Mouse (Mus musculus) brown adipose tissue, adult 24 weeks (tissue): ENCODE data around the gene Cdca7l. TPM values are rescaled to one million over a fixed set of nuclear protein-coding genes. Genes with fewer than 3 reads are reported as not detected.

Experiments used
- H3K27ac ChIP-seq: fragments of 200-500 bp; replicated peaks from 2 replicates; pipeline ENCODE4 v1.5.1; 2012; ENCODE audit warnings: low read depth, mild to moderate bottlenecking, low read length
- H3K4me1 ChIP-seq: fragments of 200-500 bp; 2 replicates; pipeline ENCODE4 v1.6.1; 2012; ENCODE audit warnings: low read length, mixed read lengths; ENCODE audit not compliant: control insufficient read depth, insufficient read depth, insufficient read length
- H3K4me3 ChIP-seq: fragments of 200-500 bp; 2 replicates; pipeline ENCODE4 v1.5.1; 2012; ENCODE audit warnings: low read depth, mild to moderate bottlenecking, low read length, moderate library complexity; ENCODE audit not compliant: insufficient read depth
- polyA plus RNA-seq: library from polyadenylated mRNA; stranded (reverse); fragments of >200 nt; gene quantifications from 2 replicates; pipeline ENCODE4 v1.2.4, GENCODE M21; 2012; ENCODE audit not compliant: missing spikeins, insufficient read depth, insufficient read length

The Cdca7l gene
- polyA plus RNA-seq, 1 experiment, result 3.1 TPM

DNA sequence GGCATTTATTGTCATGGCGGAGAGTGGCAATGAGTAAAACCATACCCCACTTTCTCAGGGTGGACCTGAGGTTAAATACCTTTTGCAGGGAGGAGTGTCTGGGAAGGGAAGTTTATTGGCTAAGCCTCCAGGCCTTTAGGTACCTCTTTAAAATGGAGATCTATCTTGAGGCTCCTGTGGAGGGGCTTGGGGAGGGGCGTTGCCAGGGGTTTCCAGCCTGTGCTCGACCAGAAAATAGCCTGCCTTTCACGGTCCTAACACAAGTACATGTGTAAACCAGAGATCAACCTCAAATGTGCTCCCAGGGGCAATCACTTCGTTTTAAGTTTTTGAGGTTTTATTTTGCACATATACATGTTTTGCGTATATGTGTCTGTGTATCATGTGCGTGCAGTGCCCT lies 15.1 kb upstream of the Cdca7l start:
- Histone ChIP-seq H3K4me1 (no peaks in the 10 kb centered on the region), H3K27ac (no peak overlapping the region), H3K4me3 (no peak overlapping the region)

- no peak overlapping the region for H3K4me3 ChIP-seq
- no peaks in the 10 kb centered on the region for H3K4me1 ChIP-seq
- H3K27ac ChIP-seq, result no peak overlapping the region
Observed at GRCm38 (mm10) chr12:117795303-117795702, 8.8 kb upstream of the Cdca7l start.

- no peak overlapping the region for H3K4me3 ChIP-seq
- H3K27ac ChIP-seq, result no peak overlapping the region
- H3K4me1 ChIP-seq, result no peaks in the 10 kb centered on the region
Observed at GRCm38 (mm10) chr12:117805576-117805975, 1.5 kb downstream of the Cdca7l start.

- no peak overlapping the region for H3K27ac ChIP-seq
- H3K4me3 ChIP-seq, result no peak overlapping the region
- no peaks in the 10 kb centered on the region for H3K4me1 ChIP-seq
Observed at GRCm38 (mm10) chr12:117806007-117806451, 1.9 kb downstream of the Cdca7l start.

DNA sequence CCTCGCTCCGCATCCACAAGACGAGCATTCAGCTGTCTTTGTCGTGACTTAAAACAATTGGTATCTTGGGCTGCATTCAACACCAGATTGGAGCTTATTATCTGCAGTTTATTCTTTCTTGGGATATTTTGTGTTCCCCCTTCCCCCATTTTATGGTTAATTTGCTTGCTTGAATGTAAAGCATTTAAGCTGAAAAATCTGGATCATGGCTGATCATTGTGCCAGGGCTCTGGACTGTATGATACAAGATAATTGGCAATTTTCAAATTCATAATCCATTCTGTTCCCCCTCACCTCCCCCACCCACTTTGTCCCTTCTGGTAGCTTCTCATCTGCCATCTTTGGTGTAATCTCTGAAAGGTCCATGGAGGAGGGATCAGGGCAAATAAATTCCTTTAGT lies 2.4 kb downstream of the Cdca7l start:
- H3K27ac ChIP-seq, result no peak overlapping the region
- no peaks in the 10 kb centered on the region for H3K4me1 ChIP-seq
- H3K4me3 ChIP-seq, result no peak overlapping the region

DNA sequence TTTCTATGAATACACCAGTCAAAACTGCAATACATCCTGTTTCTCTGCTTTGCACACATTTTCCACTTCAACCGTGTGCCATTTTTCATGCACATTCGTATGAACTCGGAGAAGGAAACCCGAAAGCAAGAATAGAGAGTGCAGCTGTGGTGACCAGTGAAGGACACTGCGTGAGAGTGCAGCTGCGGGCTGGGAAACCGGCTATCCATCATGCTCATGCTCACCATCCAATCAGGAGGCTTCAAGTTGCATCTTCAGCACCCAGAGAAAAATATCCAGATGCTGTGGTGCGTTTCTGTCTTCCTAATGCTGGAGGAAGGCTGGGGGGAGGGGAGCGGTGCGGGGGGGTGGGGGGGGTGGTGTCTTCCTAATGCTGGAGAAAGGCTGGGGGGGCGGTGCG lies 3.5 kb downstream of the Cdca7l start:
- H3K4me1 ChIP-seq, result no peaks in the 10 kb centered on the region
- H3K27ac ChIP-seq, result no peak overlapping the region
- no peak overlapping the region for H3K4me3 ChIP-seq

- Histone ChIP-seq H3K4me3 (no peak overlapping the region), H3K4me1 (no peaks in the 10 kb centered on the region), H3K27ac (no peak overlapping the region)
Observed at GRCm38 (mm10) chr12:117808355-117809326, 4.6 kb downstream of the Cdca7l start.

GRCm38 (mm10) chr12:117809327-117810017 lies 5.4 kb downstream of the Cdca7l start:
- Histone ChIP-seq H3K4me3 (no peak overlapping the region), H3K4me1 (no peaks in the 10 kb centered on the region), H3K27ac (no peak overlapping the region)

DNA sequence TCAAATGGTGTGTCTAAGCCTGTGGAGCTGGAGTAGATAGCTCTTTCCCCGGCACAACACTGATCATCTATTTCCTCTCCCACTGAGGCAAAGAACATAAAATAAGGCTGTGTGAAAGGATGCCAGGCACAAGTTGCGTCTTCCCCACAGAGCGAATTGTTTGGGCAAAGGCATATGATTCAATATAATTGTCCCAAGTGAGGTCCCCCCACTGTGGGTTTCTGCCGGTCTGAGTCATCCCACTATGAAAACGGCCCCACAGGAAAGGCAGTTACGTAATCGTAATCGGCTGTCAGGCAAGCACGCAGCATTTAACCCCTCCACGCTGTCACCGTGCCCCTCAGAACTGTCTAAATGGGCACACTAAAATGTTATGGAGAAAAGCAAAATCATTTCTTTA lies 6.0 kb downstream of the Cdca7l start:
- no peak overlapping the region for H3K27ac ChIP-seq
- no peaks in the 10 kb centered on the region for H3K4me1 ChIP-seq
- H3K4me3 ChIP-seq, result no peak overlapping the region

DNA sequence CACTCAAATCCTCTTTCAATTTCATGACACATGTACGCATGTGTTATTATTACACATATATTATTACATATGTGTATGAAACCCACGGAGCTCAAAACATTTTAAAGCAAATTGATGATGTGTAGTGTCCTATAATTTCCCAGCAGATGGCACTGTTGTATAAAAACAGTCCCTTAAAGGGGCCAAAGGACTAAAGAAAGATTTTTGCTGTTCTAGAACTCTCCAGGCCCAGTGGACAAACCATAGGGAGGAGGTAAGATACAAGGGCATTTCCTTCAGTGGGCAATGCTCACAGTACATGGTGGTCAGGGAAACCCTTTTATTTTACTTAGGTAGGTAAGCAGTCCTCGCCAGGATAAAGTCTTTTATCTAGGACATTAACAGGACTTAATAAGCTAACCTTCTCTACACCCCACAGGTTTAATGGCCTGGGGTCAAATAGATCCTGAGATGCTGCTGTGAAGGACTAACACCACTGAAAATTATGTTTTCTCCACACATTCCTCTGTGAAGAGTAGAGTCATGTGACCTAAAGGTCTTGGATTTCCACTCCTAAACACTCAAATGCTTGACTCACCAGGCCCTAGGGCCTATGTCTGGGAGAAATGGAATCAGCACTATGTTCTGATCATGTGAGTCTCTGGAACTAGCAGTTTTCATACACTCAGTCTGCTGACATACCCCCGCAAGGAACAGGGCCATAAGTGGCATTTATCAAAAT lies 16.2 kb downstream of the Cdca7l start:
- Histone ChIP-seq H3K4me1 (no peaks in the 10 kb centered on the region), H3K27ac (no peak overlapping the region), H3K4me3 (no peak overlapping the region)

DNA sequence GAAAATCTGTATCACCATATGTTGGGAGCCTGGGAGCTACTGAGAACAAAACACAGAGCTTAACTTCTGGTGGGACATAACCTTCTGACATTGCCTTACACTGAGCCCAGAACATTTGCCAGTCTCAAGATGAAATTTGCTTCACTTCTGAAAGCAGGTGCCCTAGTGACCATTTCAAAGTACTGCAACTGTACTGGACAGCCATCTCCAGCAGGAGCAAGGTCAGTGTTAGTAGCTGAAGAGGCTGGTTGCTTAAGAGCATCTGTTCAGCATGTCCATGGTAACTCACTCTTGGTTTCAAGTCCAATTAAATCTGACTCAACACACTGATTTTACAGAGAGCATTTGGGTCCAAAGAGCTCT lies 16.8 kb downstream of the Cdca7l start:
- Histone ChIP-seq H3K27ac (no peak overlapping the region), H3K4me1 (no peaks in the 10 kb centered on the region), H3K4me3 (no peak overlapping the region)

DNA sequence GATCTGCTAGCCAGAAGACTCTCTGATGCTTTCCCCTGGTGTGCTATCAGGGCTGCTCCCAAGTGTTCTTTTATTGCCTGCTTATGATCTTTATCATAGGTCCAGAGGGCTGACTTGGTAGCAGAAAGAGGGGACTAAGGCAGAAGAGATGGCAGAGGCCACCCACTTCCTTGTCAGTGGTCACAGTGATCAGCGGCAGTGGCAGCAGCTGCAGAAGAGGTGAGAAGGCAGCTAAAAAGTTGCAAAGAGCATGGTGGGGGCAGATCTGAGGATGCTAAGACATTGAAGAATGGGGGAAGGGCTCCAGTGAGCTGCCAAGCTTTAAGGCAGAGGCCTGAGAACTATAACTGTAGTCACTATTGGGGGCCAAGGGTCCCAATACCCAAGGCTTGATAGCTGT lies 17.3 kb downstream of the Cdca7l start:
- no peak overlapping the region for H3K27ac ChIP-seq
- no peaks in the 10 kb centered on the region for H3K4me1 ChIP-seq
- no peak overlapping the region for H3K4me3 ChIP-seq

GRCm38 (mm10) chr12:117828350-117828749 lies 24.3 kb downstream of the Cdca7l start:
- H3K4me1 ChIP-seq, result peaks cover 4% of the 10 kb centered on the region; the same call in 1 of the 2 replicates
- no peak overlapping the region for H3K4me3 ChIP-seq
- H3K27ac ChIP-seq, result no peak overlapping the region

DNA sequence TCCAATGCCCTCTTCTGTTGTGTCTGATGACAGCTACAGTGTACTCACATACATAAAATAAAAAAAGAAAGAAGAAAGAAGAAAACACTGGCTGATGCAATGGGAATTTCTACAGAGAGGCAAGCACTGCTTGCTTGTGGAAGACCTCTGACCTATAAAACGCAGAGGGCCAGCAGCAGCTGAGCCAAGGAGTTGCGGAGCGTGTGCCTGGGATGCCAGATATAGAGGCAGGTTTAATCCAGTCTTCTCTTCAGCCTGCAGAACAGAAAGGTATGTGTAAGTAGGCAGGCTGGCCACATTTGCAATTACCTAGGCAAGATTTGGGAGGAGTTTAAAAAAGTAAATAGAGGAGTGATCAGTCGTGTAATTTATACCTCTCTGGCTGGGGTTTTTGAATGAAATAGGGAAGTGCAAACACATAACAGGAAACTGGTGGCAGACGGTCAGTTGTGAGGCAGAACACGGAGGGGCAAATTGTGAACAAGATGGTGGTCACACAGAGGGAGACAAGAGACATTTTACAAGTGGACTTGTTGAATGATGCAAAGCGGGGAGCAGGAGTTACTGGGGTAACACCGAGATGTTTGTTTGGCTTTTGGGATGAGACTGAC lies 27.4 kb downstream of the Cdca7l start:
- no peak overlapping the region for H3K27ac ChIP-seq
- H3K4me1 ChIP-seq, result peaks cover 4% of the 10 kb centered on the region; the same call in 1 of the 2 replicates
- H3K4me3 ChIP-seq, result no peak overlapping the region

GRCm38 (mm10) chr12:117832190-117832589 lies 28.1 kb downstream of the Cdca7l start:
- peaks cover 4% of the 10 kb centered on the region; the same call in 1 of the 2 replicates for H3K4me1 ChIP-seq
- no peak overlapping the region for H3K27ac ChIP-seq
- no peak overlapping the region for H3K4me3 ChIP-seq
